9 mouse cellular contexts compared by ENCODE assay signal in the genomic region with DNA sequence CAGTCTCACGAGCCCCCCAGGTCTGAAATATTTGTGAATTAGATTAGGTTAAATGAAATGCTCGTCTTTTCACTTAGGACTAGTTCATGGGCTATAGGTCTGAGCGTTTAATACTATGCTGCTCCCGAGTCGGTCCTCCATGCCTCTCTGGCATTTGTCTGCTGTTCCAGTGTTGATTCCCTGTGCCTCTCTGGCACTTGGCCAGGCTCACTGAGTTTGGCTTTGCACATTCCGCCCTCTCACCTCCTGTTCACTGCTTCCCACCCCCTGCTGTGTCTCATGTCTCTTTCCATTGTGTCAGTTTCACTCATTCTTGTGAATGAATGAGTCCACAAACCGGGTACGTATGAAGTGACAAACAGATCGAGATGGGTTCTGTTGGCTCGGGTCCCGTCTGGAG.
DNase-seq lines count a peak whose midpoint lies in the region; ATAC-seq and TF ChIP-seq lines count a peak whose summit lies in the region.
"Had no signal": no experiment of that assay in that cellular context is flagged by ENCODE, and none has a peak within 500 bp of the region (broad histone marks: within the 10 kb centered on the region; RNA-seq: fewer than 3 reads in every experiment).

No protein-coding gene starts in this region.

- H3K9me3 ChIP-seq in kidney, embryonic 14.5 days (ENCODE audit: control insufficient read depth, low read length): no peaks in the 10 kb centered on the region
- H3K9me3 ChIP-seq in forebrain, embryonic 11.5 days (ENCODE audit: control insufficient read depth, low read length): no peaks in the 10 kb centered on the region
- H3K9me3 ChIP-seq: hindbrain, embryonic 10.5 days had no signal

- H3K4me1 ChIP-seq in kidney, embryonic 14.5 days (ENCODE audit: control insufficient read depth, insufficient read depth, low read length): no peaks in the 10 kb centered on the region
- no peaks in the 10 kb centered on the region for H3K4me1 ChIP-seq in thymus, adult 2 months (replicated peaks; ENCODE audit: control insufficient read depth, insufficient read depth, low read length)
- no peaks in the 10 kb centered on the region for H3K4me1 ChIP-seq in forebrain, embryonic 11.5 days (replicated peaks; ENCODE audit: control insufficient read depth, insufficient read depth, low read length)
- H3K4me1 ChIP-seq: hindbrain, embryonic 10.5 days had no signal

- no peaks in the 10 kb centered on the region for H3K27me3 ChIP-seq in kidney, embryonic 14.5 days (ENCODE audit: control insufficient read depth, insufficient read depth, low read length)
- H3K27me3 ChIP-seq in thymus, adult 2 months (ENCODE audit: control insufficient read depth, insufficient read depth, low read length): no peaks in the 10 kb centered on the region
- no peaks in the 10 kb centered on the region for H3K27me3 ChIP-seq in forebrain, embryonic 11.5 days (ENCODE audit: control insufficient read depth, insufficient read depth, low read length)

- no peak overlapping the region for H3K4me2 ChIP-seq in kidney, embryonic 14.5 days (replicated peaks; ENCODE audit: low read depth, low read length)
- no peak overlapping the region for H3K4me2 ChIP-seq in forebrain, embryonic 11.5 days (ENCODE audit: low read depth, low read length, severe bottlenecking)

- H3K9ac ChIP-seq in kidney, embryonic 14.5 days (ENCODE audit: low read depth, low read length): no peak overlapping the region
- H3K9ac ChIP-seq in forebrain, embryonic 11.5 days (ENCODE audit: low read length): no peak overlapping the region

- no peak overlapping the region for H3K27ac ChIP-seq in kidney, embryonic 14.5 days (ENCODE audit: low read depth, low read length)
- H3K27ac ChIP-seq in thymus, adult 2 months (ENCODE audit: control insufficient read depth, insufficient read depth, low read length): no peak overlapping the region
- no peak overlapping the region for H3K27ac ChIP-seq in forebrain, embryonic 11.5 days (ENCODE audit: low read depth, low read length)
- H3K27ac ChIP-seq: hindbrain, embryonic 10.5 days had no signal

- peak; percentile 10 for DNase-seq in kidney, adult 18-20 months
- peak; percentile 95 for DNase-seq in brain, adult 2 months (ENCODE audit: low read depth, low spot score)
- peak; percentile 24 to 56 for DNase-seq in frontal cortex, postnatal 25 days (ENCODE audit: low spot score in 2 of 2)
- DNase-seq in retina, embryonic 14.5 days (ENCODE audit: low spot score): peak; percentile 9
- no peak for DNase-seq in urinary bladder, postnatal 4 days (ENCODE audit: low spot score in 2 of 2)
- no peak for DNase-seq in thymus, adult 2 months
- no peak for DNase-seq in forebrain, embryonic 11.5 days (ENCODE audit: low spot score)

- H3K36me3 ChIP-seq in kidney, embryonic 14.5 days (ENCODE audit: control insufficient read depth, insufficient read depth, low read length): no peaks in the 10 kb centered on the region
- H3K36me3 ChIP-seq in thymus, adult 2 months (ENCODE audit: control insufficient read depth, insufficient read depth, low read length): no peaks in the 10 kb centered on the region
- H3K36me3 ChIP-seq in forebrain, embryonic 11.5 days (ENCODE audit: control insufficient read depth, insufficient read depth, low read length): no peaks in the 10 kb centered on the region
- H3K36me3 ChIP-seq: hindbrain, embryonic 10.5 days had no signal

- no peak for TF ChIP-seq POLR2A in thymus, adult 2 months (IDR thresholded peaks at IDR 0.05; ENCODE audit: control insufficient read depth, extremely low read depth, insufficient read depth, low read length, poor library complexity)

- H3K4me3 ChIP-seq in kidney, embryonic 14.5 days (ENCODE audit: low read length): no peak overlapping the region
- no peak overlapping the region for H3K4me3 ChIP-seq in thymus, adult 2 months (ENCODE audit: control insufficient read depth, insufficient read depth, low read length)
- H3K4me3 ChIP-seq in forebrain, embryonic 11.5 days (ENCODE audit: low read depth, low read length): no peak overlapping the region
- H3K4me3 ChIP-seq: hindbrain, embryonic 10.5 days had no signal

- no peak for TF ChIP-seq CTCF in thymus, adult 2 months (IDR thresholded peaks at IDR 0.05; ENCODE audit: borderline replicate concordance, control insufficient read depth, extremely low read depth, insufficient read depth, low read length, poor library complexity)

- ATAC-seq in kidney, embryonic 14.5 days (ENCODE audit: low FRiP score, low TSS enrichment): no peak
- ATAC-seq in forebrain, embryonic 11.5 days (replicated peaks; ENCODE audit: low FRiP score): no peak

- 83% methylated on average over 11 of the region's 11 CpGs for WGBS in kidney, embryonic 14.5 days
- WGBS in thymus, adult 2 months: 93% methylated on average over 11 of the region's 11 CpGs
- WGBS in forebrain, embryonic 11.5 days: 85% methylated on average over 11 of the region's 11 CpGs

Comparison
In these comparisons a context has a peak if more than half of its experiments do, and no peak if none do; other contexts are left out.
1. DNase-seq: peak in kidney, adult 18-20 months (single experiment), brain, adult 2 months (single experiment), frontal cortex, postnatal 25 days (2 of 2) and retina, embryonic 14.5 days (single experiment); none in urinary bladder, postnatal 4 days (0 of 2), thymus, adult 2 months (single experiment) and forebrain, embryonic 11.5 days (single experiment).